Mouse (Mus musculus) ovary, postnatal 10 days (tissue): Measurements from ENCODE around the gene Nudt13.

Experiments
- DNase-seq: peaks from one replicate; pipeline ENCODE4 v3.0.0; 2022; ENCODE audit warnings: low spot score

The Nudt13 gene

DNA sequence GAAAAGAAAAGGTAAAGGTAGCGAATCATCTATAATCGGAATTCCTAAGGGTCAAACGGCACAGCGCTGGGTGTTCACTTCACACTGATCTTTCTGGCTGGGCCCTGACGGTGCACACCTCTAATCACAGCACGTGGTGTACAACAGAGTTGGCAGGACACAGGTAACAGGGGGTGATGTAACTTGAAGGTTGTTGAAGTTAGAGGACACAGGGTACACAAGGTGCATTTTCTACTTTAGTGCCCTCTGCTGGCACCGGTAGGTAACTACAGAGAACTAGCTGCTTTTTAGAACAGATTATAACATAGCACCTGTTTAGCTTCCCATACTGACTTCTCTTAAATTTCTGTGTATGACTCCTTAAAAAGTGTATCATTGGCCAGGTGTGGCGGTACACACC is 45.7 kb downstream of the Nudt13 start:
- DNase-seq: no peak

DNA sequence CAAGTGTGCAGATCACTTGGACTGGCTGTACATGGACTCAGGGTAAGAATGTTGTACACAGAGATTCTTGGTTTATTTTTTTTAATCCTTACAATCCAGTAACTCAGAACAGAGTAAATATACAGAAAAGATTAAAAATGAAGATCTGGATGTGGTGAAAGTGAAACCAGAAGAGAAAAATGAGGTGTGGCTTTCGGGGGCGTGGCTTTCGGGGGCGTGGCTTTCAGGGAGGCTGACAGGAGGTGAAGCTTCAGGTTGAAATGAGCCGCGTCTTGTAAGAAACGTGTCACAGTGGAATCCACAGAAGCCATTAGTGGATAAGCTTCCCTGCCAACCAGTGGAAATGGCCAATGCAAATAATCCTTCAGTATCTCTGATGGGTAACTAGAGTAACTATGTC is 46.4 kb downstream of the Nudt13 start:
- DNase-seq: no peak

DNA sequence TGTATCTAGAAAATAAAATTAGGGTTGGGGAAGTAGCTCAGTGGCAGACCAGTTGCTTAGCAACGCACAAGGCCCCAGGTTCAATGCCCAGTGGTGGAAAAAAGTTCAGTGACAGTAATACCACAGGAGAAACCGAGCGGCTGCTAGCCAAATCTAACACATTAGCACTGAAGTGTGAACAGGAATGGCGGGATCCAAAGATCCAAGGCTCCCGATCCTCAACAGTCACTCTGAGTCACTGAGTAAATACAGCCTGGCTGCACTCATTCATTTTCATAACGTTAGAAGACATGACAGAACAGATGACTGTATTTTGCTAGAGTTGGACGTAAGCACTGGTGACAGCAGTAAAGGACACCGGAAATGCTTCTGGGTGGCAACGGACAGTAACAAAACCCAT is 51.4 kb downstream of the Nudt13 start:
- DNase-seq: no peak

DNA sequence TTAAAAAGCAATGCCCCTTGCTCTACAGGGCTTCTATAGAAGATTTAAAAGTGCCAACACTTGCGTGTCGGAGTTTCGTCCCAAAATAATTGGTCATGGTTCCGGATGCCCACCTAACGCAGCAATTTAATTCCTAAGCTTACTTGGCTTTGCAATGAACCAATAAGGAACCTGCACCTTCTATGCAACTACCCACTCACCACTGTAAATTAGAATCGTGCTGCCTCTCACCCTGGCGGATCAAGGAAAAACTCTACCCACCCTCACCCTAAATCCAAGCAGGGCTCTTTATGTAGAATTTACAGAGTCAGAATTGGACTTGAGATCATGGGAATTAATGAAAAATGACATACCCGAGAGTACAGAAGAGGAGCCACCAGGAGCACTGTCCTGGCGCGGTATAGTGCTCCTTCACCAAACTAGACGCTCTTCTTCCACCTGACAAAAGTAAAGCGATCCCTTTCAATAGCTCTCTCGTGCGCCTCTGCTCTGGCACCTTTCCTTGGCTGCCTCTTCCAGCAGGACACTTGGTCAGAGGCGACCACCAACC is 53.0 kb downstream of the Nudt13 start:
- no peak for DNase-seq

GRCm38 (mm10) chr14:20347991-20348541 is 53.6 kb downstream of the Nudt13 start, which contains the start of the genes Ecd and Fam149b:
Gene Ecd (minus strand): TSS chr14:20348121.
Gene Fam149b (plus strand): TSS chr14:20348162.
- DNase-seq: peak; percentile 83

GRCm38 (mm10) chr14:20363230-20363629 is 68.7 kb downstream of the Nudt13 start:
- no peak for DNase-seq
